Mouse (Mus musculus) bone marrow macrophage, adult 2 months (primary cell): ENCODE results near the gene Tbc1d13.

Experiments
- CTCF ChIP-seq: IDR thresholded peaks from 2 replicates; pipeline ENCODE4 v1.5.1; 2012; ENCODE audit warnings: low read depth, mild to moderate bottlenecking, low read length, moderate library complexity
- POLR2A ChIP-seq: IDR thresholded peaks from 2 replicates; pipeline ENCODE4 v1.6.1; 2012; ENCODE audit warnings: mild to moderate bottlenecking, low read depth, low read length, borderline replicate concordance

GRCm38 (mm10) chr2:30164340-30164932 is 30.9 kb downstream of the Tbc1d13 start:
- TF ChIP-seq CTCF (no peak), POLR2A (no peak)
